Mouse (Mus musculus) liver, adult 2 months (tissue): Measurements from ENCODE around the gene Mprip.

Experiments used
- CTCF ChIP-seq: fragments of 200-500 bp; IDR thresholded peaks from 2 replicates; pipeline ENCODE4 v1.5.1; 2011; ENCODE audit warnings: low read depth, low read length, control low read depth
- POLR2A ChIP-seq: fragments of 200-500 bp; IDR thresholded peaks from 2 replicates; pipeline ENCODE4 v1.6.1; 2011; ENCODE audit warnings: low read length, control low read depth; ENCODE audit not compliant: insufficient read depth; ENCODE audit errors: extremely low read depth

- TF ChIP-seq CTCF (no peak), POLR2A (no peak)
Observed at GRCm38 (mm10) chr11:59700787-59701186, 39.7 kb downstream of the Mprip start.
